Mouse (Mus musculus) intestine, postnatal 0 days (tissue): Measurements from ENCODE around the gene Smarce1. TPM values are rescaled to one million over a fixed set of nuclear protein-coding genes. Genes with fewer than 3 reads are reported as not detected.

Source experiments
- ATAC-seq: fragments of 200-750 bp; cut with Nextera tagmentation; 2 replicates; pipeline ENCODE4 v1.8.0; 2017; ENCODE audit warnings: mild to moderate bottlenecking, moderate TSS enrichment, moderate library complexity
- H3K27ac ChIP-seq: fragments of 300-500 bp; sonication (generic); 2 replicates; pipeline ENCODE4 v1.5.1; 2014; ENCODE audit warnings: mild to moderate bottlenecking, low read depth, low read length, moderate library complexity
- H3K27me3 ChIP-seq: fragments of 300-500 bp; sonication (generic); replicated peaks from 2 replicates; pipeline ENCODE4 v1.6.1; 2014; ENCODE audit warnings: low read length, mixed read lengths; ENCODE audit not compliant: control insufficient read depth, insufficient read depth
- H3K36me3 ChIP-seq: fragments of 300-500 bp; sonication (generic); 2 replicates; pipeline ENCODE4 v1.6.1; 2014; ENCODE audit warnings: mild to moderate bottlenecking, moderate library complexity; ENCODE audit not compliant: control insufficient read depth, insufficient read depth
- H3K4me1 ChIP-seq: fragments of 300-500 bp; sonication (generic); replicated peaks from 2 replicates; pipeline ENCODE4 v1.6.1; 2014; ENCODE audit warnings: antibody characterized with exemption, low read length, mixed read lengths; ENCODE audit not compliant: control insufficient read depth, insufficient read depth
- H3K4me2 ChIP-seq: fragments of 300-500 bp; sonication (generic); replicated peaks from 2 replicates; pipeline ENCODE4 v1.6.1; 2014; ENCODE audit warnings: low read depth, mild to moderate bottlenecking, moderate library complexity
- H3K4me3 ChIP-seq: fragments of 300-500 bp; sonication (generic); 2 replicates; pipeline ENCODE4 v1.5.1; 2014; ENCODE audit warnings: low read depth, low read length
- H3K9ac ChIP-seq: fragments of 300-500 bp; sonication (generic); 2 replicates; pipeline ENCODE4 v1.6.1; 2014; ENCODE audit warnings: mild to moderate bottlenecking, low read depth, low read length
- H3K9me3 ChIP-seq: fragments of 300-500 bp; sonication (generic); 2 replicates; pipeline ENCODE4 v1.6.1; 2016; ENCODE audit warnings: mixed run types; ENCODE audit not compliant: control insufficient read depth
- CTCF ChIP-seq: sonication (generic); IDR thresholded peaks from 2 replicates; pipeline ENCODE4 v1.5.1; 2016; ENCODE audit warnings: low read depth, mild to moderate bottlenecking, control low read depth, antibody characterized with exemption, moderate library complexity
- WGBS: fragments of 180-500 bp; shearing (Covaris S2); extraction: QIAGEN DNeasy Blood & Tissue Kit; methylation state at CpG from one replicate; pipeline ENCODE4 v1.1.7; 2014; 5-methylcytosine and 5-hydroxymethylcytosine counted together
- polyA plus RNA-seq: library from polyadenylated mRNA; unstranded; fragments of >200 nt; fragmentation: Nextera tagmentation; extraction: Ambion mirVana; gene quantifications from 2 replicates; pipeline ENCODE4 v1.2.1, GENCODE M21; 2015

Gene Smarce1
- polyA plus RNA-seq = 73.1 and 80.0 TPM in 2 replicates

DNA sequence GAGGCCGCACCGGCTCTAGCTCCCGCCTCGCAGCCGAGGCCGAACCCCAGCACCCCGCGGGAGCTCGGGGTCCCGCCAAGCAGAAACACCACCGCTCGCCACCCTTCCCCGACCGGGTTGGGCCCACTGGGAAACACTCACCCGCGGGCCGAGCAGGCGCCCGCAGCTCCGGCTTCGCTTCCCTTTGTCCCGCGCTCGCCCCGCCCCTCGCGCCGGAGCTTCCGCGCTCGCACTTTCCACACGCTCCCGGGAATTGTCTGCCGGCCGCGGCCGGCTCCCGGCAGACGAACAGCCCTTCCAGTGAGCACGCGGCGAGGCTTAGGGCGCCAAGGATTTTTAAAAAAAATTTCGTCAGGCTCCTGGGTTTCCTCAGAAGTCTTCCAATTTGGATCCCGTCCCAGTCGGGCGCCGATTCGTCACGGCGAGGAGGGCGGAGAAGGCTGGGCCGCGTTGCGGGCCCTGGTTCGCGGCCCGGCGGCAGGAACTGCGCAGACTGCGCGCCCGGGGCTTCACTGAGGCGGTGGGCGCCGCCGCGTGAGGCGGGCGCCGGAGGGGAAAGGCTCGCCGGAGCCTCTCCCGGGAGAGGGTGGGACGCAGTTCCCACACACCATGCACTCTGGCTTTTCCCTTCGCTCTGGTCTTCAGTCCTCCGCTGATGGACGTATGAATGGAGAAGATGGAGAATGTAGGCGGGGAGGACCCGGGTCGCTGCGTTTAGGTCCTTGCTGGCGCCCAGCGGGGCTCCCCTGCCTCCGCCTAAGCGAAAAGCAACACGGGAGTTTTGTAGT, at the start of gene Smarce1:
Smarce1 (minus strand) TSS at position 757 of the 788 bp plus-strand sequence.
- peak within 1 kb of the TSS; percentile 90 for H3K4me3 ChIP-seq
- no peaks in the 10 kb centered on the region; the same call in 1 of the 2 replicates for H3K4me1 ChIP-seq
- under 1% methylated on average over 85 of the region's 87 CpGs for WGBS
- H3K4me2 ChIP-seq = peak within 1 kb of the TSS; percentile 86
- peak within 1 kb of the TSS; percentile 95 for H3K27ac ChIP-seq
- TF ChIP-seq CTCF = no peak
- 0 out of 2 replicates have a peak, but pooled peaks cover 6% of the 10 kb centered on the region for H3K36me3 ChIP-seq
- peak within 1 kb of the TSS; percentile 98 for H3K9ac ChIP-seq
- ATAC-seq = peak; percentile 86
- no peaks in the 10 kb centered on the region for H3K27me3 ChIP-seq
- H3K9me3 ChIP-seq = no peaks in the 10 kb centered on the region

DNA sequence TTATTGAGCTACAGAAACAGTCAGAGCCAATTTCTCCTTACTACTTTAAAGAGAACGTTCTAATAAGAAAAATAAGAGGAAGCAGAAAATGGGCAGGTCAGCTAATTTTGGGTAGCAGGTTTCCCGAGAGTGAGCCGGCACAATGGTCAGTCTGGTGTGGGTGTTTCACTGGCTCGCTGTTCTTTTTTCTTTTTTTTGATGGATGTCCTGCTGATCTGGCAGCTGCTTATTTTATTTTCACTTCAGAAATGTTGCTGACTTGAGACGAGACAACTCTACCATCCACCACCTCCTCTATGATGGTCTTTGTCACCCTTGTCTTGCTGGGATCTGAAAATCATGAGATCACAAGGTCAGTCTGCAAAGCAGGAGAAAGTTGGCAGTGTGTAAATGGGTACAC, 49.2 kb upstream of the Smarce1 start:
- H3K27me3 ChIP-seq = 0 out of 2 replicates have a peak, but pooled peaks cover 3% of the 10 kb centered on the region
- no peaks in the 10 kb centered on the region for H3K9me3 ChIP-seq
- no peak for ATAC-seq
- WGBS = 75% methylated on average over 5 of the region's 5 CpGs
- H3K36me3 ChIP-seq = no peaks in the 10 kb centered on the region
- no peak overlapping the region for H3K9ac ChIP-seq
- H3K4me2 ChIP-seq = no peak overlapping the region
- no peak overlapping the region for H3K27ac ChIP-seq
- no peaks in the 10 kb centered on the region for H3K4me1 ChIP-seq
- H3K4me3 ChIP-seq = no peak overlapping the region
- no peak for TF ChIP-seq CTCF

DNA sequence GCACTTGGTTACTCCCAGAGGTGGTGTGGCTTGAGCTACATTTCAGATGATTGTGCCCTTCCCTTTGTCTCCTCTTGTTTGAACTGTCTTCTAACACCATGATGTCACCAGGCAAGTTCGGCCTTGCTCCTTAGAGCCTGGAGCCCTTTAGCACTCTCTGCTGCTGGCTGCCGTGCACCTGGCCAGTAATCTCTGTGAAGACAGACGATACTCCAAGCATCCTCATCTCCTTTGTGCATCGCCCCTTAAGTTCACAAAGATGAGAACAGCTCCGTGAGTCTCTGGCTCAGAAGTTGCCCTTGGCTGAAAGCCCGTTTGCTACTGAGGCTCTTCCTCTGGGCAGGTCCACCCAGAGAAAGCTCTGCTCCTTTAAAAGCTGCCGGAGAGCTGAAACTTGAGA, 46.0 kb upstream of the Smarce1 start:
- Histone ChIP-seq H3K27ac (no peak overlapping the region), H3K9me3 (no peaks in the 10 kb centered on the region), H3K9ac (no peak overlapping the region), H3K4me1 (no peaks in the 10 kb centered on the region), H3K36me3 (no peaks in the 10 kb centered on the region), H3K4me2 (no peak overlapping the region), H3K27me3 (0 out of 2 replicates have a peak, but pooled peaks cover 3% of the 10 kb centered on the region), H3K4me3 (no peak overlapping the region)
- ATAC-seq = no peak
- TF ChIP-seq CTCF = no peak
- 52% methylated on average over 7 of the region's 7 CpGs for WGBS

DNA sequence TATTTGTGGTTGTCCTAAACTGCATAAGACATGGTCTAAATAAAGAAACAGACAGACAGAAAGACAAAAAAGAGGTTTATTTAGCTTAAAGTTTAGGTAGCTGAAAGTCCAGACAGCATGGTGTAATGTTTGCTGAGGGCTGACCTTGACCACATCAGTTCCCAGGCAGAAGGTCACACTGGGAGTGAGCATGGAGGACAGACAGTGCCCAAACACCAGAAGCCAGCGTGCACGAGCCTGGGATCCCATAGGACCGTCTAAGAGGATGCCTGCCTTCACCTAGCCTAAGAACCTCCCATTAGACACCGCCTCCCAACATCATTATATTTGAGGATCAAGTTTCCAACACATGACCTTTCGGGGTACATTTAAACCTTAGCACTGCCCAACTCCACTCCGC, 44.8 kb upstream of the Smarce1 start:
- no peak overlapping the region for H3K4me2 ChIP-seq
- H3K9ac ChIP-seq = no peak overlapping the region
- no peak overlapping the region for H3K27ac ChIP-seq
- H3K4me1 ChIP-seq = no peaks in the 10 kb centered on the region
- no peaks in the 10 kb centered on the region for H3K9me3 ChIP-seq
- no peak for ATAC-seq
- H3K27me3 ChIP-seq = 0 out of 2 replicates have a peak, but pooled peaks cover 3% of the 10 kb centered on the region
- no peaks in the 10 kb centered on the region for H3K36me3 ChIP-seq
- no peak for TF ChIP-seq CTCF
- 72% methylated on average over 6 of the region's 6 CpGs for WGBS
- H3K4me3 ChIP-seq = no peak overlapping the region

DNA sequence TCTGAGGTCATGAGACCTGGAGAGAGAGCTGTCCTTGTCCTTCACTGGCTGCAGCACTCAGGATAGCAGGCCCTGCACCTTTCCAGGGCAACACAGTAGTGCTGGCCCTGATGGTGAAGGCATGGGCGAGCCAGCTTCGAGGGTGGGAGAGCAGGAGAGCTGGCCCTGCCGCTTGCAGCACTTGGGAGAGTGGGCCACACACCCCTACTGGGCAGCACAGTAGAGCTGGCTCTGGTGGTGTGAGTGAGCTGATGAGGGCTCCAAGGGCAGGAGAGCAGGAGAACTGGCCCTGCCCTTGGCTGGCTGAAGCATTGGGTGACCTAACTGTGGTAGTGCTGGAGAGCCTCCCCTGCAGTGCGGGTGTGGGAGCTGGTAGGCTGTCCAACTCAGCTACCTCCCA, 41.9 kb upstream of the Smarce1 start:
- ATAC-seq = no peak
- no peak overlapping the region for H3K4me3 ChIP-seq
- no peak overlapping the region for H3K27ac ChIP-seq
- no peak overlapping the region for H3K4me2 ChIP-seq
- no peak for TF ChIP-seq CTCF
- no peaks in the 10 kb centered on the region for H3K4me1 ChIP-seq
- H3K9ac ChIP-seq = no peak overlapping the region
- H3K36me3 ChIP-seq = no peaks in the 10 kb centered on the region
- WGBS = 90% methylated on average over 4 of the region's 4 CpGs
- no peaks in the 10 kb centered on the region for H3K9me3 ChIP-seq
- no peaks in the 10 kb centered on the region for H3K27me3 ChIP-seq

DNA sequence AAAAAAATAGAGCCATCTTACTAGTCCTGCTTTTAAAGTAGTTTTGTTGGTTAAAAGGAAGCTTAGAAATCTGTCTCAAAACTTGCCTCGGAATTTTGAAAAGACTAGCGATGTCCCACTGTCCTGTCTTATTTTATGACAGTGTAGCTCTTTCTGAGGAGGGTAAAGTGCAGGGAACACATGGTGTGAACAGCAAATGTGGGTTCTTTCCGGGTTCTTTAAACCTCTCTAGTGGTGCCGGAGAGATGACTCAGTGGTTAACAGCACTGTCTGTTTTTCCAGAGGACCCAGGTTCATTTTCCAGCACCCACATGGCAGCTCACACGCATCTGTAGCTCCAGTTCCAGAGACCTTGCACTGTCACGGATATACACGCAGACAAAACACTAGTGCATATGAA, 38.4 kb upstream of the Smarce1 start:
- no peaks in the 10 kb centered on the region for H3K4me1 ChIP-seq
- H3K27ac ChIP-seq = no peak overlapping the region
- no peaks in the 10 kb centered on the region for H3K27me3 ChIP-seq
- no peak for TF ChIP-seq CTCF
- 52% methylated on average over 7 of the region's 7 CpGs for WGBS
- H3K4me2 ChIP-seq = 0 out of 2 replicates have a peak overlapping the region, but pooled peaks have one; percentile 21
- no peak overlapping the region for H3K4me3 ChIP-seq
- H3K9ac ChIP-seq = 0 out of 2 replicates have a peak overlapping the region, but pooled peaks have one; percentile 7
- no peaks in the 10 kb centered on the region for H3K9me3 ChIP-seq
- peak; percentile 83 for ATAC-seq
- H3K36me3 ChIP-seq = no peaks in the 10 kb centered on the region
